Mouse (Mus musculus) heart, embryonic 14.5 days (tissue): ENCODE data around the gene Gimap4. TPM values are rescaled to one million over a fixed set of nuclear protein-coding genes. Genes with fewer than 3 reads are reported as not detected.
"Not testable (repeated sequence)": the region's sequence is repeated elsewhere in the genome, so short reads cannot be mapped to it uniquely, and the experiment has no call there.

ENCODE experiments used
- ATAC-seq: fragments of 200-750 bp; cut with Nextera tagmentation; 2 replicates; pipeline ENCODE4 v1.8.0; 2017; ENCODE audit warnings: low read depth, moderate TSS enrichment; ENCODE audit not compliant: insufficient number of reproducible peaks, insufficient read depth, low FRiP score
- H3K27ac ChIP-seq, 2 experiments: fragments of 200-500 bp in 1 of 2; fragments of 300-500 bp in 1 of 2; sonication (generic) in 1 of 2; replicated peaks in 1 of 2; 2 replicates each; pipeline ENCODE4 v1.5.1; 2012 to 2014; ENCODE audit warnings: low read depth in 2 of 2, low read length in 2 of 2, control low read depth in 1 of 2, mild to moderate bottlenecking in 1 of 2, mixed read lengths in 1 of 2; ENCODE audit not compliant: control insufficient read depth in 1 of 2, insufficient read depth in 1 of 2
- H3K27me3 ChIP-seq: fragments of 300-500 bp; sonication (generic); 2 replicates; pipeline ENCODE4 v1.6.1; 2014; ENCODE audit warnings: mild to moderate bottlenecking, low read length, control low read depth; ENCODE audit not compliant: control insufficient read depth, insufficient read depth
- H3K36me3 ChIP-seq: fragments of 300-500 bp; sonication (generic); 2 replicates; pipeline ENCODE4 v1.6.1; 2014; ENCODE audit warnings: mild to moderate bottlenecking, control low read depth, low read length, mixed read lengths; ENCODE audit not compliant: control insufficient read depth, insufficient read depth
- H3K4me1 ChIP-seq, 2 experiments: fragments of 200-500 bp in 1 of 2; fragments of 300-500 bp in 1 of 2; sonication (generic) in 1 of 2; 2 replicates each; pipeline ENCODE4 v1.6.1; 2012 to 2014; ENCODE audit warnings: low read length in 2 of 2, control low read depth in 1 of 2, mixed read lengths in 1 of 2; ENCODE audit not compliant: control insufficient read depth in 2 of 2, insufficient read depth in 2 of 2
- H3K4me2 ChIP-seq: fragments of 300-500 bp; sonication (generic); 2 replicates; pipeline ENCODE4 v1.6.1; 2014; ENCODE audit warnings: mild to moderate bottlenecking, low read length
- H3K4me3 ChIP-seq, 2 experiments: fragments of 200-500 bp in 1 of 2; fragments of 300-500 bp in 1 of 2; sonication (generic) in 1 of 2; 2 replicates each; pipeline ENCODE4 v1.5.1; 2012 to 2014; ENCODE audit warnings: low read length in 2 of 2, mild to moderate bottlenecking in 2 of 2, control low read depth in 1 of 2, low read depth in 1 of 2, moderate library complexity in 1 of 2; ENCODE audit not compliant: control insufficient read depth in 1 of 2, insufficient read depth in 1 of 2
- H3K9ac ChIP-seq: fragments of 300-500 bp; sonication (generic); 2 replicates; pipeline ENCODE4 v1.6.1; 2014; ENCODE audit warnings: mild to moderate bottlenecking, low read length
- H3K9me3 ChIP-seq: fragments of 300-500 bp; sonication (generic); 2 replicates; pipeline ENCODE4 v1.6.1; 2016; ENCODE audit warnings: low read length, control low read depth; ENCODE audit not compliant: control insufficient read depth
- WGBS: fragments of 180-500 bp; shearing (Covaris S2); extraction: QIAGEN DNeasy Blood & Tissue Kit; methylation state at CpG from one replicate; pipeline ENCODE4 v1.1.7; 2014; 5-methylcytosine and 5-hydroxymethylcytosine counted together
- polyA plus RNA-seq: library from polyadenylated mRNA; unstranded; fragments of >200 nt; fragmentation: Nextera tagmentation; extraction: Ambion mirVana; gene quantifications from 2 replicates; pipeline ENCODE4 v1.2.1, GENCODE M21; 2014

The Gimap4 gene
- polyA plus RNA-seq, 1 experiment from 2014 or later = 20.7 TPM

- not testable (repeated sequence) for H3K4me1 ChIP-seq, H3K9me3 ChIP-seq, H3K27ac ChIP-seq, H3K4me2 ChIP-seq, H3K4me3 ChIP-seq, H3K36me3 ChIP-seq, ATAC-seq, H3K27me3 ChIP-seq, H3K9ac ChIP-seq
- WGBS = 92% methylated on average over 3 of the region's 4 CpGs
These were observed 1.0 kb upstream of the Gimap4 start for GRCm38 (mm10) chr6:48683263-48683821.

GRCm38 (mm10) chr6:48684806-48685205 lies 457 bp downstream of the Gimap4 start:
- peaks cover 0 to 2% of the 10 kb centered on the region in 2 experiments; a peak in 1 of 4 replicates for H3K4me1 ChIP-seq
- H3K4me2 ChIP-seq = peak overlapping the region; percentile 15
- 39% methylated on average over 4 of the region's 4 CpGs for WGBS
- peak overlapping the region; percentile 40 to 73 for H3K27ac ChIP-seq
- peak overlapping the region in 1 of 2 experiments; percentile 13; a peak in 2 of 4 replicates for H3K4me3 ChIP-seq
- no peaks in the 10 kb centered on the region for H3K36me3 ChIP-seq
- peak overlapping the region; percentile 41; the same call in 1 of the 2 replicates for H3K9ac ChIP-seq
- ATAC-seq = no peak
- H3K9me3 ChIP-seq = no peaks in the 10 kb centered on the region
- H3K27me3 ChIP-seq = no peaks in the 10 kb centered on the region

GRCm38 (mm10) chr6:48685251-48685650 lies 902 bp downstream of the Gimap4 start:
- Histone ChIP-seq H3K9me3 (no peaks in the 10 kb centered on the region), H3K4me2 (peak overlapping the region; percentile 15), H3K27ac (peak overlapping the region; percentile 40 to 73), H3K4me3 (peak overlapping the region in 1 of 2 experiments; percentile 13; a peak in 2 of 4 replicates), H3K9ac (peak overlapping the region; percentile 41; the same call in 1 of the 2 replicates), H3K36me3 (no peaks in the 10 kb centered on the region), H3K4me1 (peaks cover 0 to 2% of the 10 kb centered on the region in 2 experiments; a peak in 1 of 4 replicates), H3K27me3 (no peaks in the 10 kb centered on the region)
- ATAC-seq = no peak
- WGBS = 69% methylated on average over 2 of the region's 2 CpGs

GRCm38 (mm10) chr6:48685694-48686665 lies 1.6 kb downstream of the Gimap4 start:
- H3K9ac ChIP-seq = no peak overlapping the region
- H3K27ac ChIP-seq = peak overlapping the region; percentile 40 to 73
- peaks cover 0 to 2% of the 10 kb centered on the region in 2 experiments; a peak in 1 of 4 replicates for H3K4me1 ChIP-seq
- no peaks in the 10 kb centered on the region for H3K9me3 ChIP-seq
- no peaks in the 10 kb centered on the region for H3K27me3 ChIP-seq
- H3K4me3 ChIP-seq = no peak overlapping the region
- 76% methylated on average over 7 of the region's 7 CpGs for WGBS
- ATAC-seq = no peak
- H3K36me3 ChIP-seq = no peaks in the 10 kb centered on the region
- H3K4me2 ChIP-seq = peak overlapping the region; percentile 15

- H3K4me2 ChIP-seq = peak overlapping the region; percentile 15; the same call in 1 of the 2 replicates
- no peaks in the 10 kb centered on the region for H3K27me3 ChIP-seq
- no peak overlapping the region for H3K9ac ChIP-seq
- no peak overlapping the region for H3K27ac ChIP-seq
- no peak for ATAC-seq
- no peak overlapping the region for H3K4me3 ChIP-seq
- WGBS = 75% methylated on average over 2 of the region's 2 CpGs
- H3K9me3 ChIP-seq = no peaks in the 10 kb centered on the region
- H3K4me1 ChIP-seq = peaks cover 0 to 2% of the 10 kb centered on the region in 2 experiments; a peak in 1 of 4 replicates
- H3K36me3 ChIP-seq = no peaks in the 10 kb centered on the region
These were observed 2.7 kb downstream of the Gimap4 start for GRCm38 (mm10) chr6:48687077-48687476.

GRCm38 (mm10) chr6:48689320-48689719 lies 5.0 kb downstream of the Gimap4 start:
- Histone ChIP-seq H3K27me3 (no peaks in the 10 kb centered on the region), H3K4me2 (no peak overlapping the region), H3K9ac (no peak overlapping the region), H3K4me1 (peaks cover 0 to 2% of the 10 kb centered on the region in 2 experiments; a peak in 1 of 4 replicates), H3K36me3 (no peaks in the 10 kb centered on the region), H3K9me3 (no peaks in the 10 kb centered on the region), H3K27ac (no peak overlapping the region), H3K4me3 (no peak overlapping the region)
- ATAC-seq = no peak
- 44% methylated on average over 2 of the region's 2 CpGs for WGBS

GRCm38 (mm10) chr6:48692962-48693361 lies 8.6 kb downstream of the Gimap4 start:
- whole genome bisulfite sequencing = 66% methylated on average over 6 of the region's 6 CpGs
- no peak overlapping the region for H3K9ac ChIP-seq

More at GRCm38 (mm10) chr6:48692962-48693361, 8.6 kb downstream of the Gimap4 start:
- Histone ChIP-seq H3K27me3 (no peaks in the 10 kb centered on the region), H3K27ac (no peak overlapping the region), H3K4me2 (no peak overlapping the region), H3K4me1 (no peaks in the 10 kb centered on the region), H3K36me3 (no peaks in the 10 kb centered on the region), H3K4me3 (no peak overlapping the region), H3K9me3 (no peaks in the 10 kb centered on the region)
- no peak for ATAC-seq
